Mouse (Mus musculus) embryonic fibroblast, embryonic 13.5 days (primary cell): Measurements from ENCODE around the gene Gm35549. TPM values are rescaled to one million over a fixed set of nuclear protein-coding genes. Genes with fewer than 3 reads are reported as not detected.

Experiments
- H3K27ac ChIP-seq: 2 replicates; pipeline ENCODE4 v1.5.1; 2012; ENCODE audit warnings: low read length, control low read depth, inconsistent platforms; ENCODE audit not compliant: insufficient read depth
- H3K4me1 ChIP-seq: 2 replicates; pipeline ENCODE4 v1.6.1; 2011; ENCODE audit warnings: low read length; ENCODE audit not compliant: control insufficient read depth, insufficient read depth
- H3K4me3 ChIP-seq: 2 replicates; pipeline ENCODE4 v1.5.1; 2011; ENCODE audit warnings: mild to moderate bottlenecking, control low read depth, low read length; ENCODE audit not compliant: insufficient read depth
- CTCF ChIP-seq: IDR thresholded peaks from 2 replicates; pipeline ENCODE4 v1.5.1; 2011; ENCODE audit warnings: mild to moderate bottlenecking, control low read depth, low read length, moderate library complexity, borderline replicate concordance; ENCODE audit not compliant: insufficient read depth
- POLR2A ChIP-seq: IDR thresholded peaks from 2 replicates; pipeline ENCODE4 v1.6.1; 2011; ENCODE audit warnings: low read depth, mild to moderate bottlenecking, control low read depth, low read length, moderate library complexity
- polyA plus RNA-seq: library from polyadenylated mRNA; stranded (reverse); fragments of >200 nt; gene quantifications from 2 replicates; pipeline ENCODE4 v1.2.4, GENCODE M21; 2011; ENCODE audit warnings: low read depth; ENCODE audit not compliant: missing spikeins, insufficient read length

Gene Gm35549
- polyA plus RNA-seq = not detected in 2 replicates

DNA sequence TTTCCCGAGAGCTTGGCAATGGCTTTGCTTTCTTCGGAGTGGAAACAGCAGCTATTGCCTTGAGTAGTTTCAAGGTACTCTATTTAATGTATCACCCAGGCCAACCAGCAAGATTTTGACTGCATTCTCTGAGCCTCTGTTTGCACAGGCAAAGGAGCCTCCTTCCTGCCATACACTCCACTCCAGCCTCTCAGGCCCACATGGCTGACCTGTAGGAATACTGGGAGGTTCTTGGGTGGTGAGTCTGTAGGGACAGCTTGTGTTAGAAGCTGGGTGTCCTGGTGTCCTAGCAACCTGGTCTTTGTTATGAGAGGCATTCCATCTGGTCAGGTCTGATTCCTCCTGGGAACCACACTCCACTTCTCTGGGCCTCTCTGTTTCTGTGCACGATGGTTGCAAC, at the start of gene Gm35549:
Gene Gm35549, minus strand, starts transcription at position 276 of the 400 bp plus-strand sequence.
- TF ChIP-seq CTCF (no peak), POLR2A (no peak)
- Histone ChIP-seq H3K4me3 (no peak within 1 kb of the TSS), H3K4me1 (no peaks in the 10 kb centered on the region), H3K27ac (no peak within 1 kb of the TSS)

DNA sequence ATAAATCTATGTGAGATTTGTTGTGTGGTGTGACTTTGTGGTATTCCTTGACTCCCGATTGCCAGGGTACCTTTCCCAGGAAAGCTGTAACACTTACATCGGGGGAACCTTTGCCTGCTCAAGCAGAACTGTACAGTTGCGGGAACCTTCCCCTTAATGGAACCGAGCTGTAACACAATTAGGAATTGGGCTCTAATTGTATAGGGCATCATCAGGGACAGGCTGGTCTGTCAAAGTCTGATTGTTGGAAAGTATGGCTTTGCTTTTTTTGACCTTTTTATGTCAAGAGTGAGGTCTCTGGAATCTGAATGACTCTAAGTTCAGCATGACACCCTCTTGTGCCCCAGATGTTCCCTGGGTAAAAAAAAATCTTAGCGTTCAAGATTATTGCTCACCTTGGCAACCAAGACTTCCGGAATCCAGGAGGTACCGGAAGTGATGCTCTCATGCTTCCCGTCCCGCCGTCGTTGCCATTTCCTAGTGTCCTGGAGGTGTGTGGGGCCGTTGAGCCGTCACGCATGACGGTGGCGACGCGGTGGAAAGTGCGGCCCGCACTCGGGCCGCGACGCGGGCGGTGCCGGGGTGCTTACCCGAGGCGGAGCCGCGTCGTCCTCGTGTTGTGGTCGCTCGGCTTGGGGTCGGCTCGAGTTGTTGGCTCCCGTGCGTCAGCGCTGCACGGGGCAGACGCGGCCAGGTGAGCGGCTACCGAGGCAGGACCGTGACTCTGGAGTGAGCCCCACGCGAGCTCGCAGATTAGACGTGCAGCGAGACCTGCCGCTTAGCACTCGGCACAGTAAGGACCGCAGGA, 42.7 kb upstream of the Gm35549 start:
- H3K4me1 ChIP-seq = 0 out of 2 replicates have a peak, but pooled peaks cover 3% of the 10 kb centered on the region
- H3K4me3 ChIP-seq = peak overlapping the region; percentile 94
- TF ChIP-seq POLR2A = peak; percentile 82
- TF ChIP-seq CTCF = no peak
- no peak overlapping the region for H3K27ac ChIP-seq

DNA sequence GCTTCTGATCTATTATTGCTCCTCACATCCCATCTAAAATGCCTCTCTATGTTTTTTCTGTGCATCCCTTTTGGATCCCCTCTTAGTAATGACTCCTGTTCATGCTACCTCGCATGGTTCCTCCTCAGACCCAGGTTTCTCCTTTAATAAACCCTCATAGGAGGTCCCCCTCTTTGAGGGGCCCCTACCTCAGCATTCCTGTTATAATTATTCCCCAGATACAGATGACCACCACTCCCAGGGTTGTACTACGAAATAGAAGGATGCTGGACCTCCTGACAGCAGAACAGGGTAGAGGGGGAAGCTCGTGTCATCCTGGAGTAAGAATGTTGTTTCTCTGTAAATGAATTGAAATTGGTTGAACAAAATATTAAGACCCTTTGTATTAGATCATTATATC, 41.5 kb upstream of the Gm35549 start, which contains the start of gene Zkscan7:
Gene Zkscan7, plus strand, starts transcription at position 301 of the 400 bp plus-strand sequence.
- Histone ChIP-seq H3K4me3 (peak within 1 kb of the TSS; percentile 94), H3K4me1 (0 out of 2 replicates have a peak, but pooled peaks cover 3% of the 10 kb centered on the region), H3K27ac (no peak within 1 kb of the TSS)
- no peak for TF ChIP-seq POLR2A
- TF ChIP-seq CTCF = no peak

DNA sequence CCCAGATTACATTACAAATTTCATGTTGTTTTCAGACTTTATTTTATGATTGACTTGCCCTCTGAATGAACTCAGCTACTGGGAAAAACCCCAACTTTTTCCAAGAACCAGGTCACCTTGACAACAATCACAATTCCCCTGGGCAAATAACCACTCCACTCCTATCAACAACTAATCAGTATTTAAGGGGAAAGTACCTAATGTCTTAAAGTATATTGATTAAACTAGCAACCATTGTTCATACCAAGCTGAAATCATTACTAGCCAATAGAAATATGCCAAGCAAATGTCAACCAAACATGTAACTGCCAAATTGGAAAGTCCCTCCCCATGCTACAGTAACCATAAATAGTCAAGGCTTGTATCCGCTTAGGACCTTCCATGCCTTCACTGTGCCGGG, 31.3 kb upstream of the Gm35549 start:
- TF ChIP-seq CTCF = no peak
- Histone ChIP-seq H3K27ac (no peak overlapping the region), H3K4me3 (no peak overlapping the region), H3K4me1 (no peaks in the 10 kb centered on the region)

DNA sequence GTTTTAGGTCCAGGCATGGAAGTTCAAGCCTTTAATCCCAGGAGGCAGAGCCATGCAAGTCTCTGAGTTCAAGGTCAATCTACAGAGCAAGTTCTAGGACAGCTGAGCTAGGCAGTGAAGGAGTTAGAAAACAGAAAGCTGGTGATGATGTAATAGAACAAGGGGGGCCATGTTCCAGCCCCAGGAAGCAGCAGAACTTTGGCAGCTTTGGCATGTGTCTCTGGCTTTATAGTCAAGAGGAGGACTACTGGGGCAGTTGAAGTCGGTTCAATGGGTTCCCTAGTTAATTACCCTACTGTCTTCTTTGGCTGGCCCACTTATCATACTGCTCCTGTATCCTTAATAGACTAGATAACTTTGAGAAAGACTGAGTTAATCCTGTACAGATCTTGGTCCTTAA, 30.8 kb upstream of the Gm35549 start:
- Histone ChIP-seq H3K4me1 (no peaks in the 10 kb centered on the region), H3K27ac (no peak overlapping the region), H3K4me3 (no peak overlapping the region)
- TF ChIP-seq CTCF = no peak
- TF ChIP-seq POLR2A = no peak

DNA sequence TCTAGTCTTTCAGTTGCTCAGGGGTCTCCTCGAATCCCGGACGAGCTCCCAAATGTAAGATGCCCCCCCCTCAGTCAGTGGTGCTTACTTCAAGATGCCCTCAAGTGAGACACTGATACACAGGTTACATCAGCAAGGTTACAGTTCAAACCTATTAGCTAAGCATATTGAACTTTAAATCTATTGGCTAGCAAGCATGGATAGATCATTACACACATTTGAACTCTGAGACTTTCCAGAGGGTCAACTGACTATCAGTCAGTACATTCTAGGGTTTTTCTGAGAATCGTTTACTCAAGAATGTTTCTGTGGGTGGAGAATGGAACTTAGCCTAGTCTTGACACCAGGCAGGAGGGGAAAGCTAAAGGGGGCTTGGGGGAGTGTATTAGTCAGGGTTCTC, 28.8 kb upstream of the Gm35549 start:
- no peak overlapping the region for H3K4me3 ChIP-seq
- no peak for TF ChIP-seq POLR2A
- no peak for TF ChIP-seq CTCF
- no peak overlapping the region for H3K27ac ChIP-seq
- no peaks in the 10 kb centered on the region for H3K4me1 ChIP-seq

DNA sequence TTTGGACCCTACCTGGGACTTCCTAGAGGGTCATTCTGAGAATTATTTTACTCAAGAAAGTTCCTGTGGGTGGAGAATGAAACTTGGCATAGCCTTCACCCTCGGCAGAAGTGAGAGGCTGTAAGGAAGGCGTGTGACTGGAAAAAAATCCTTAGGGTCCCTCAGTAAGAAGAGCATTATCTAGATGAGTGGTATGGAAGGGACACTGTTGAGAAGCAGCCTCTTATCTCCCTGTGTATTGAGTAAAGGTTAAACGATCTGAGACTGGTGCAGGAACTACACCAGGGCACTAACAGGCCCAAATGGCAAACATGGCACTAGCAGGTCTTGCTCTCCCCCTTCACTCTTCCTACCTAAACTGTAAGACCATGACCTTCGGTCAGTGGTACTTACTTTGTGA, 22.4 kb upstream of the Gm35549 start:
- Histone ChIP-seq H3K4me1 (peaks cover 2% of the 10 kb centered on the region), H3K4me3 (peak overlapping the region; percentile 89; the same call in 1 of the 2 replicates), H3K27ac (no peak overlapping the region)
- TF ChIP-seq POLR2A (no peak), CTCF (no peak)

DNA sequence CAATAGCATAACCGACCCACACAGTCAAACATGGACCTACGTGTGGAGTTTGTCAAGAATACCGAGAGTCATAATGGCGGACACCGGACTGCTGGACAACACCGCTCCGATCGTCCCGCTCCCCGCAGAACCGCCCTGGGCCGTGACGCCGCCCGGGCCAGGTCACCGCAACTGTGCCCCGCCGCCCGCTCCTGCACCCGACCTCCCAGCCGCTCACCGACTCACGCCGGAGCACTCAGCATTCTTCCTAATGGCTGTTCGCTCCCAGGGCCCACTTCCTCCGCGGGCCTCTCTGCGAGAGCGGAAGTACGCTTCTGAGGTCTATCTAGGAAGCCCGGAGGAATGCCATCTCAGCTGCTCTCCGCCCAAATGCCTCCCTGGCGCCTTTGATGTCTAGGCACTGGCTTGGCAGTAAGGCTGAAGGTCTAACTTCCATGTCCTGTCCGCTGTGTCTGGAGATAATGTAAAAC, 21.9 kb upstream of the Gm35549 start, which contains the start of gene Zfp445:
Gene Zfp445, minus strand, starts transcription at position 310 of the 470 bp plus-strand sequence.
- Histone ChIP-seq H3K4me3 (peak within 1 kb of the TSS; percentile 89), H3K4me1 (peaks cover 2% of the 10 kb centered on the region), H3K27ac (no peak within 1 kb of the TSS)
- peak; percentile 79 for TF ChIP-seq POLR2A
- no peak for TF ChIP-seq CTCF

DNA sequence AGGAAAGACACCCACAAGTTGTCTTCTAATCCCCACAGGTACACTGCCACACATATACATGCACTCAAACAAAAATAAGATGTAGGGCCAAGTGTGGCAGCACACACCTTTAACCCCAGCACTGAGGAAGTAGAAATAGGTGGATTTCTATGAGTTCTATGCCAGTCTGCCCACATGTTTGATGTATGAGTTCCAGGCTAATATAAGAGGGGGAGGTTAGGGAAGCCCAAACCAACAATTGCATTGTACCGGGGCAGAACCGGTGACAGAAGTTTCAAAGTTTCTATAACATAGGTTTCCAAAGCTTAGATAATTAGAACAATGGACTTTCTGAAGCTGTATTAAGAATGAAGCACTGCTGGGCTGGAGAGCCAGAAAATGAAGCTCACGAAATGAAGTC, 21.0 kb upstream of the Gm35549 start:
- Histone ChIP-seq H3K4me1 (peaks cover 2% of the 10 kb centered on the region), H3K27ac (no peak overlapping the region), H3K4me3 (peak overlapping the region; percentile 89)
- no peak for TF ChIP-seq POLR2A
- no peak for TF ChIP-seq CTCF

DNA sequence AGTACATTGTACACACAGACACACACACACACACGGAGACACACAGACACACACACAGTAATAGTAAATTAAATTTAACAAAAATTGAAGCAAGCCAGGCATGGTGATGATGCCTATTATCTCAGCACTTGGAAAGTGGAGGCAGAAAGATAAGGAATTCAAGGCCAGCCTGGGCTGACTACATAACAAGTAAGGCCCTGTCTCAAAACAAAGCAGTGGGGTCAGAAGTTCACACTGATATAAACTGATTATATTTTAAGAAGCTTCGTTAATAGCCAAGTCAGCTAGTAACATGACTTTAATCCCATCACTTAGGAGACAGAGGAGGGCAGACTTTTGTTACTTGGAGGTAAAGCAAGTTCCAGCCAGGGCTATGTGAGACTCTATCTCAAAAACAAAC, 19.9 kb upstream of the Gm35549 start:
- H3K4me1 ChIP-seq = peaks cover 2% of the 10 kb centered on the region
- no peak overlapping the region for H3K27ac ChIP-seq
- no peak overlapping the region for H3K4me3 ChIP-seq
- TF ChIP-seq POLR2A (no peak), CTCF (no peak)
